Mouse (Mus musculus) midbrain, embryonic 15.5 days (tissue): ENCODE measurements at regions not wholly inside any gene's neighbourhood (a gene's known extent, or its start where the extent isn't known, plus 50 kb on each side); places are given as distances from the start of the nearest gene placed in this dataset. TPM values are rescaled to one million over a fixed set of nuclear protein-coding genes. Genes with fewer than 3 reads are reported as not detected.
A peak's percentile ranks its signal among the peaks of the same experiment; 100 is the strongest.

Experiments
- ATAC-seq: fragments of 200-750 bp; cut with Nextera tagmentation; replicated peaks from 2 replicates; pipeline ENCODE4 v1.8.0; 2017; ENCODE audit warnings: moderate TSS enrichment
- H3K27ac ChIP-seq: fragments of 300-500 bp; sonication (generic); 2 replicates; pipeline ENCODE4 v1.5.1; 2015; ENCODE audit warnings: mild to moderate bottlenecking, inconsistent platforms
- H3K27me3 ChIP-seq: fragments of 300-500 bp; sonication (generic); replicated peaks from 2 replicates; pipeline ENCODE4 v1.6.1; 2015; ENCODE audit warnings: inconsistent platforms
- H3K36me3 ChIP-seq: fragments of 300-500 bp; sonication (generic); replicated peaks from 2 replicates; pipeline ENCODE4 v1.6.1; 2015; ENCODE audit warnings: inconsistent platforms
- H3K4me1 ChIP-seq: fragments of 300-500 bp; sonication (generic); 2 replicates; pipeline ENCODE4 v1.6.1; 2015; ENCODE audit warnings: inconsistent platforms
- H3K4me2 ChIP-seq: fragments of 300-500 bp; sonication (generic); 2 replicates; pipeline ENCODE4 v1.6.1; 2015; ENCODE audit warnings: inconsistent platforms, mild to moderate bottlenecking, moderate library complexity
- H3K4me3 ChIP-seq: fragments of 300-500 bp; sonication (generic); 2 replicates; pipeline ENCODE4 v1.5.1; 2015; ENCODE audit warnings: mild to moderate bottlenecking, inconsistent platforms
- H3K9ac ChIP-seq: fragments of 300-500 bp; sonication (generic); 2 replicates; pipeline ENCODE4 v1.6.1; 2015; ENCODE audit warnings: mild to moderate bottlenecking, inconsistent platforms
- H3K9me3 ChIP-seq: fragments of 300-500 bp; sonication (generic); 2 replicates; pipeline ENCODE4 v1.6.1; 2016; ENCODE audit warnings: inconsistent platforms
- WGBS: fragments of 180-500 bp; shearing (Covaris S2); methylation state at CpG from one replicate; pipeline ENCODE4 v1.1.7; 2015; ENCODE audit warnings: mixed read lengths; 5-methylcytosine and 5-hydroxymethylcytosine counted together
- microRNA-seq: library from miRNA; unstranded; fragments of <30 nt; microRNA quantifications from one replicate; pipeline ENCODE4, GENCODE M21; 2016

- ATAC-seq: no peak
- no peak overlapping the region for H3K9ac ChIP-seq
- no peak overlapping the region for H3K4me3 ChIP-seq
- no peaks in the 10 kb centered on the region for H3K36me3 ChIP-seq
- H3K27ac ChIP-seq: no peak overlapping the region
- WGBS: 83% methylated on average over 1 of the region's 1 CpGs
- H3K4me1 ChIP-seq: no peaks in the 10 kb centered on the region
- no peak overlapping the region for H3K4me2 ChIP-seq
- H3K9me3 ChIP-seq: no peaks in the 10 kb centered on the region
- H3K27me3 ChIP-seq: no peaks in the 10 kb centered on the region
These were observed 666.5 kb downstream of the Cps1 start for GRCm38 (mm10) chr1:67789371-67789770.

GRCm38 (mm10) chr1:67795066-67795465, 672.2 kb downstream of the Cps1 start:
- ATAC-seq: no peak
- H3K4me3 ChIP-seq: no peak overlapping the region
- no peak overlapping the region for H3K27ac ChIP-seq
- no peaks in the 10 kb centered on the region for H3K36me3 ChIP-seq
- no peaks in the 10 kb centered on the region for H3K9me3 ChIP-seq
- H3K4me2 ChIP-seq: no peak overlapping the region
- H3K9ac ChIP-seq: no peak overlapping the region
- H3K27me3 ChIP-seq: no peaks in the 10 kb centered on the region
- H3K4me1 ChIP-seq: no peaks in the 10 kb centered on the region
- WGBS: 71% methylated on average over 2 of the region's 2 CpGs

- 93% methylated on average over 1 of the region's 1 CpGs for WGBS
- Histone ChIP-seq H3K36me3 (no peaks in the 10 kb centered on the region), H3K4me2 (no peak overlapping the region), H3K27ac (no peak overlapping the region), H3K4me3 (no peak overlapping the region), H3K4me1 (no peaks in the 10 kb centered on the region), H3K9ac (no peak overlapping the region), H3K27me3 (no peaks in the 10 kb centered on the region), H3K9me3 (no peaks in the 10 kb centered on the region)
- no peak for ATAC-seq
These were observed 672.7 kb downstream of the Cps1 start for GRCm38 (mm10) chr1:67795478-67795877.

DNA sequence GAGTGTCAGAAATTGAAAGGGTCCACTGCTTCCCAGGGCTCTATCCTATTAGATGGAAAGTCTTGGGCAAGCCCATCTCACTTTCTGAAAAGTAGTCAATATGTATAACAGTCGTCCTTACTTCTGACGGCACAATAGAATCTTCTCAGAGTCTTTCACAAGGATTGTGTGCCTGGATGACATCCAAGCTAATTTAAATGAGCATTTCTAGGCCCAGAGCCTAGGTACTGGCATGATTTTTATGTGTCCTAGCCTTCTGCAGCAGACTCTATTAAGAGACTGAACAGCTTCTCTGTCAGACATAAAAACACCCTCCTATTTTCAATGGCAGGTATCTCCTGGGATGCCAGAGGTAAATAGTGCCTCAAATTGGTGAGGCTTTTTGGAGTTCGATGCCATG, 680.5 kb downstream of the Cps1 start:
- Histone ChIP-seq H3K36me3 (no peaks in the 10 kb centered on the region), H3K4me2 (no peak overlapping the region), H3K4me3 (no peak overlapping the region), H3K9ac (no peak overlapping the region), H3K9me3 (no peaks in the 10 kb centered on the region), H3K4me1 (peaks cover 4% of the 10 kb centered on the region; the same call in 1 of the 2 replicates), H3K27me3 (no peaks in the 10 kb centered on the region), H3K27ac (no peak overlapping the region)
- no peak for ATAC-seq
- WGBS: 61% methylated on average over 3 of the region's 3 CpGs

DNA sequence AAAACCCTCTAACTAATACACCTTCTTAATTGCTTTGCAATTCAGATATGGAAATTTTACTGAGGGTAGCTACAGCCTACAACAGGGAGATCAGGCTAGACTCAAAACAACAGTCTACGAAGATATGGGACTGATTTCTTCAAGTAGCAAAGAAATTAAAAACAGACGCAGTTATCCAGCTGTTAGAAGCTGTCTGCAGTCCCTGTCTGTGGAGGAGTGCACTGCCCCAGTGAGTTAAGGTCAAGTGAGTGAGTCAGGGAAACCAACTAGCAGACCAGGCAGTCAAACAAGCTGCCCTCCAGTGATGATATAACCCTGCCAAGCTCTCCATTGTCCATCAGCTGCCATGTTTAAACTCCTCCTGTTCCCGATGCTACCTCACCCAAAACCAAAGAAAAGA, 697.3 kb downstream of the Cps1 start:
- Histone ChIP-seq H3K4me1 (no peaks in the 10 kb centered on the region), H3K9me3 (no peaks in the 10 kb centered on the region), H3K27me3 (no peaks in the 10 kb centered on the region), H3K9ac (no peak overlapping the region), H3K4me3 (no peak overlapping the region), H3K4me2 (no peak overlapping the region), H3K27ac (no peak overlapping the region), H3K36me3 (no peaks in the 10 kb centered on the region)
- ATAC-seq: no peak
- 86% methylated on average over 3 of the region's 3 CpGs for WGBS

GRCm38 (mm10) chr1:67848006-67848405, 725.2 kb downstream of the Cps1 start:
- Histone ChIP-seq H3K4me3 (no peak overlapping the region), H3K27me3 (no peaks in the 10 kb centered on the region), H3K4me2 (no peak overlapping the region), H3K27ac (no peak overlapping the region), H3K9ac (no peak overlapping the region), H3K9me3 (no peaks in the 10 kb centered on the region), H3K4me1 (no peaks in the 10 kb centered on the region), H3K36me3 (no peaks in the 10 kb centered on the region)
- WGBS: 58% methylated on average over 1 of the region's 1 CpGs
- ATAC-seq: no peak

DNA sequence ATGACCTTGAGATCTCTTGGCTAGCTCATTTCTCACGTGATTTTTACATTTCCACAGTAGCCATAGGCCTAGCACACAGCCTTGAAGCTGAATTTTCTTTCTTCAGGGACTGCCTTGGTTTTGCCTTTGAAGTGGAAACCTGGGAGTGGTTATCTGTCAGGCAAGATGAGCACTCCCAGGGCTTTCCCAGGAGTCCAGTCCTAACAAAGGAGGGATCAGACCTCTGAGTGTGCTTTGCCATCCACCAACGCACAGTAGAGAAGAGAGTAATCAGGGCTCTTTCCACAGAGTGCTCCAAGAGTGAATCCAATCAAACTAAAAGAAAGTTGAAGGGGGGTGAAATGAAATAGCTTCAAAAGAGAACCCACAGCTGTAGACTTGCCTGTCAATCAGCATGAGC, 770.7 kb downstream of the Cps1 start:
- Histone ChIP-seq H3K4me2 (no peak overlapping the region), H3K27ac (no peak overlapping the region), H3K27me3 (no peaks in the 10 kb centered on the region), H3K36me3 (no peaks in the 10 kb centered on the region), H3K4me1 (no peaks in the 10 kb centered on the region), H3K9ac (no peak overlapping the region), H3K4me3 (no peak overlapping the region), H3K9me3 (no peaks in the 10 kb centered on the region)
- peak; percentile 63 for ATAC-seq
- WGBS: 5% methylated on average over 2 of the region's 2 CpGs

GRCm38 (mm10) chr1:67894749-67895293, 772.0 kb downstream of the Cps1 start:
- Histone ChIP-seq H3K4me2 (no peak overlapping the region), H3K4me3 (no peak overlapping the region), H3K9ac (no peak overlapping the region), H3K27me3 (no peaks in the 10 kb centered on the region), H3K9me3 (no peaks in the 10 kb centered on the region), H3K36me3 (no peaks in the 10 kb centered on the region), H3K4me1 (no peaks in the 10 kb centered on the region), H3K27ac (no peak overlapping the region)
- ATAC-seq: no peak
- WGBS: 90% methylated on average over 1 of the region's 1 CpGs

- ATAC-seq: no peak
- Histone ChIP-seq H3K27me3 (no peaks in the 10 kb centered on the region), H3K4me1 (no peaks in the 10 kb centered on the region), H3K36me3 (no peaks in the 10 kb centered on the region), H3K27ac (no peak overlapping the region), H3K4me3 (no peak overlapping the region), H3K9ac (no peak overlapping the region), H3K9me3 (no peaks in the 10 kb centered on the region), H3K4me2 (no peak overlapping the region)
- WGBS: 32% methylated on average over 3 of the region's 3 CpGs
These were observed 813.1 kb downstream of the Cps1 start for GRCm38 (mm10) chr1:67935762-67936500.

GRCm38 (mm10) chr1:67981386-67981785, 858.6 kb downstream of the Cps1 start:
- H3K9me3 ChIP-seq: no peaks in the 10 kb centered on the region
- no peaks in the 10 kb centered on the region for H3K4me1 ChIP-seq
- no peak overlapping the region for H3K4me2 ChIP-seq
- H3K4me3 ChIP-seq: no peak overlapping the region
- H3K36me3 ChIP-seq: no peaks in the 10 kb centered on the region
- H3K27ac ChIP-seq: no peak overlapping the region
- no peaks in the 10 kb centered on the region for H3K27me3 ChIP-seq
- H3K9ac ChIP-seq: no peak overlapping the region
- WGBS: 95% methylated on average over 4 of the region's 4 CpGs
- ATAC-seq: no peak

Small RNA genes lying in the stretch of these regions (microRNA-seq; reads per million reads assigned to microRNA genes)
- gene Gm23189: not detected
